Mouse (Mus musculus) MEL (cell line): Measurements from ENCODE around the gene Xrcc1. TPM values are rescaled to one million over a fixed set of nuclear protein-coding genes. Genes with fewer than 3 reads are reported as not detected.
A peak's percentile ranks its signal among the peaks of the same experiment; 100 is the strongest.

Experiments used
- DNase-seq: peaks from one replicate; pipeline ENCODE4 v3.0.0; 2011; ENCODE audit warnings: low read depth, low spot score
- H3K27ac ChIP-seq: 2 replicates; pipeline ENCODE4 v1.5.1; 2012; ENCODE audit warnings: low read depth, mild to moderate bottlenecking, control low read depth, low read length, moderate library complexity; ENCODE audit not compliant: control insufficient read depth
- H3K27me3 ChIP-seq, 2 experiments: fragments of 150-350 bp in 1 of 2; sonication (generic) in 1 of 2; 2 replicates each; pipeline ENCODE4 v1.6.1; 2012; ENCODE audit warnings: low read length in 2 of 2, mild to moderate bottlenecking in 2 of 2, improper control_type of control experiment in 1 of 2, moderate library complexity in 1 of 2; ENCODE audit not compliant: insufficient read depth in 2 of 2, control insufficient read depth in 1 of 2
- H3K36me3 ChIP-seq, 2 experiments: 2 replicates each; pipeline ENCODE4 v1.6.1; 2012 to 2014; ENCODE audit warnings: low read length in 2 of 2, improper control_type of control experiment in 1 of 2, inconsistent platforms in 1 of 2, mild to moderate bottlenecking in 1 of 2; ENCODE audit not compliant: insufficient read depth in 2 of 2, control insufficient read depth in 1 of 2
- H3K4me1 ChIP-seq, 2 experiments: fragments of 150-350 bp in 1 of 2; sonication (generic) in 1 of 2; 2 replicates each; pipeline ENCODE4 v1.6.1; 2012; ENCODE audit warnings: low read length in 2 of 2, improper control_type of control experiment in 1 of 2, mild to moderate bottlenecking in 1 of 2; ENCODE audit not compliant: insufficient read depth in 2 of 2, control insufficient read depth in 1 of 2
- H3K4me3 ChIP-seq, 2 experiments: fragments of 150-350 bp in 1 of 2; sonication (generic) in 1 of 2; 2 replicates each; pipeline ENCODE4 v1.5.1; 2012; ENCODE audit warnings: low read depth in 2 of 2, low read length in 2 of 2, mild to moderate bottlenecking in 2 of 2, moderate library complexity in 2 of 2, control low read depth in 1 of 2, improper control_type of control experiment in 1 of 2; ENCODE audit not compliant: control insufficient read depth in 1 of 2, insufficient read depth in 1 of 2
- H3K79me2 ChIP-seq: 2 replicates; pipeline ENCODE4 v1.6.1; 2012; ENCODE audit warnings: mild to moderate bottlenecking, low read length, moderate library complexity; ENCODE audit not compliant: control insufficient read depth, poor library complexity, insufficient read depth
- H3K9ac ChIP-seq: 2 replicates; pipeline ENCODE4 v1.6.1; 2012; ENCODE audit warnings: low read depth, mild to moderate bottlenecking, control low read depth, low read length, moderate library complexity; ENCODE audit not compliant: control insufficient read depth, poor library complexity, severe bottlenecking
- H3K9me3 ChIP-seq: fragments of 150-350 bp; sonication (generic); replicated peaks from 2 replicates; pipeline ENCODE4 v1.6.1; 2012; ENCODE audit warnings: mild to moderate bottlenecking, low read length, improper control_type of control experiment, moderate library complexity; ENCODE audit not compliant: insufficient read depth
- CTCF ChIP-seq, 3 experiments: IDR thresholded peaks in 2 of 3; conservative IDR thresholded peaks in 1 of 3; 2 replicates each; pipeline ENCODE4 v1.5.1; 2011 to 2012; ENCODE audit warnings: low read length in 3 of 3, low read depth in 2 of 3, mild to moderate bottlenecking in 2 of 3, improper control_type of control experiment in 1 of 3, inconsistent platforms in 1 of 3, mixed read lengths in 1 of 3, moderate library complexity in 1 of 3; ENCODE audit not compliant: control insufficient read depth in 1 of 3, insufficient read depth in 1 of 3, poor library complexity in 1 of 3, severe bottlenecking in 1 of 3
- ELF1 ChIP-seq: IDR thresholded peaks from 2 replicates; pipeline ENCODE4 v1.6.1; 2014; ENCODE audit warnings: low read depth, mild to moderate bottlenecking, inconsistent platforms, low read length, improper control_type of control experiment, moderate library complexity
- EP300 ChIP-seq, 2 experiments: IDR thresholded peaks; 2 replicates each; pipeline ENCODE4 v1.6.1; 2011; ENCODE audit warnings: improper control_type of control experiment in 2 of 2, low read length in 2 of 2, low read depth in 1 of 2, mild to moderate bottlenecking in 1 of 2
- ETS1 ChIP-seq: IDR thresholded peaks from 2 replicates; pipeline ENCODE4 v1.6.1; 2012; ENCODE audit warnings: low read depth, mild to moderate bottlenecking, inconsistent platforms, low read length, improper control_type of control experiment, moderate library complexity
- GATA1 ChIP-seq: IDR thresholded peaks from 2 replicates; pipeline ENCODE4 v1.6.1; 2011; ENCODE audit warnings: low read depth, low read length, improper control_type of control experiment
- HCFC1 ChIP-seq: IDR thresholded peaks from 2 replicates; pipeline ENCODE4 v1.6.1; 2012; ENCODE audit warnings: low read depth, mild to moderate bottlenecking, inconsistent platforms, low read length, improper control_type of control experiment, moderate library complexity
- KAT2A ChIP-seq: conservative IDR thresholded peaks from 2 replicates; pipeline ENCODE4 v1.6.1; 2012; ENCODE audit warnings: low read depth, low read length, improper control_type of control experiment, inconsistent platforms
- MAFK ChIP-seq: IDR thresholded peaks from 2 replicates; pipeline ENCODE4 v1.6.1; 2011; ENCODE audit warnings: low read depth, mild to moderate bottlenecking, low read length, improper control_type of control experiment, borderline replicate concordance
- MAX ChIP-seq: IDR thresholded peaks from 2 replicates; pipeline ENCODE4 v1.6.1; 2011; ENCODE audit warnings: low read length, improper control_type of control experiment
- MAZ ChIP-seq: IDR thresholded peaks from 2 replicates; pipeline ENCODE4 v1.6.1; 2012; ENCODE audit warnings: low read depth, mild to moderate bottlenecking, inconsistent platforms, low read length, improper control_type of control experiment
- MYB ChIP-seq: IDR thresholded peaks from 2 replicates; pipeline ENCODE4 v1.6.1; 2011; ENCODE audit warnings: mild to moderate bottlenecking, low read depth, low read length, improper control_type of control experiment
- NELFE ChIP-seq: IDR thresholded peaks from 2 replicates; pipeline ENCODE4 v1.6.1; 2011; ENCODE audit warnings: low read depth, low read length, improper control_type of control experiment
- NRF1 ChIP-seq: IDR thresholded peaks from 2 replicates; pipeline ENCODE4 v1.6.1; 2014; ENCODE audit warnings: low read depth, mild to moderate bottlenecking, inconsistent platforms, low read length, improper control_type of control experiment, moderate library complexity; ENCODE audit not compliant: poor library complexity, insufficient read depth, severe bottlenecking
- POLR2A ChIP-seq, 2 experiments: IDR thresholded peaks; 2 replicates each; pipeline ENCODE4 v1.6.1; 2011 to 2012; ENCODE audit warnings: low read length in 2 of 2, mild to moderate bottlenecking in 2 of 2, control low read depth in 1 of 2, improper control_type of control experiment in 1 of 2, low read depth in 1 of 2, moderate library complexity in 1 of 2; ENCODE audit not compliant: control insufficient read depth in 1 of 2, insufficient read depth in 1 of 2, poor library complexity in 1 of 2
- SIN3A ChIP-seq: IDR thresholded peaks from 2 replicates; pipeline ENCODE4 v1.6.1; 2012; ENCODE audit warnings: low read length, improper control_type of control experiment, inconsistent platforms
- TBP ChIP-seq: IDR thresholded peaks from 2 replicates; pipeline ENCODE4 v1.8.0; 2011; ENCODE audit warnings: low read depth, low read length, improper control_type of control experiment
- TCF12 ChIP-seq: IDR thresholded peaks from 2 replicates; pipeline ENCODE4 v1.6.1; 2014; ENCODE audit warnings: low read depth, mild to moderate bottlenecking, inconsistent platforms, low read length, improper control_type of control experiment, moderate library complexity
- UBTF ChIP-seq: IDR thresholded peaks from 2 replicates; pipeline ENCODE4 v1.6.1; 2012; ENCODE audit warnings: low read depth, mild to moderate bottlenecking, inconsistent platforms, low read length, improper control_type of control experiment, moderate library complexity, borderline replicate concordance; ENCODE audit not compliant: insufficient read depth
- USF1 ChIP-seq: IDR thresholded peaks from 2 replicates; pipeline ENCODE4 v1.6.1; 2014; ENCODE audit warnings: low read depth, mild to moderate bottlenecking, inconsistent platforms, low read length, improper control_type of control experiment, moderate library complexity
- USF2 ChIP-seq, 2 experiments: IDR thresholded peaks; 2 replicates each; pipeline ENCODE4 v1.6.1; 2011 to 2012; ENCODE audit warnings: improper control_type of control experiment in 2 of 2, low read length in 2 of 2, borderline replicate concordance in 1 of 2, inconsistent platforms in 1 of 2, low read depth in 1 of 2, mild to moderate bottlenecking in 1 of 2; ENCODE audit not compliant: insufficient read depth in 1 of 2
- ZC3H11A ChIP-seq: IDR thresholded peaks from 2 replicates; pipeline ENCODE4 v1.6.1; 2012; ENCODE audit warnings: low read depth, mild to moderate bottlenecking, inconsistent platforms, low read length, improper control_type of control experiment
- ZKSCAN1 ChIP-seq: IDR thresholded peaks from 2 replicates; pipeline ENCODE4 v1.6.1; 2012; ENCODE audit warnings: low read depth, mild to moderate bottlenecking, inconsistent platforms, low read length, improper control_type of control experiment, moderate library complexity
- ZMIZ1 ChIP-seq: IDR thresholded peaks from 2 replicates; pipeline ENCODE4 v1.6.1; 2012; ENCODE audit warnings: low read depth, mild to moderate bottlenecking, inconsistent platforms, low read length, improper control_type of control experiment, moderate library complexity
- ZNF384 ChIP-seq: IDR thresholded peaks from 2 replicates; pipeline ENCODE4 v1.6.1; 2012; ENCODE audit warnings: low read depth, mild to moderate bottlenecking, inconsistent platforms, low read length, improper control_type of control experiment
- polyA plus RNA-seq, 2 experiments: library from polyadenylated mRNA; stranded (reverse) in 1 of 2; unstranded in 1 of 2; fragments of >175 nt in 1 of 2; fragments of >200 nt in 1 of 2; gene quantifications; 2 replicates each; pipeline versions ENCODE4 v1.2.1 to v1.2.4; 2012; ENCODE audit warnings: low replicate concordance in 2 of 2, low read depth in 1 of 2; ENCODE audit not compliant: insufficient read length in 2 of 2, insufficient read depth in 1 of 2, missing spikeins in 1 of 2
- total RNA-seq: library from RNA; depleted of rRNA; stranded (reverse); fragments of 300-350 nt; gene quantifications from 2 replicates; pipeline ENCODE4 v1.2.3, GENCODE M21; 2012

Xrcc1 gene
- total and polyA plus RNA-seq, 3 experiments = 97.4 to 574 (median 101) TPM

- peaks cover 0 to 13% of the 10 kb centered on the region in 2 experiments; a peak in 2 of 4 replicates for H3K4me1 ChIP-seq
- H3K9me3 ChIP-seq = no peaks in the 10 kb centered on the region
- H3K36me3 ChIP-seq = peaks cover 0 to 10% of the 10 kb centered on the region in 2 experiments; a peak in 2 of 4 replicates
- H3K4me3 ChIP-seq = peak overlapping the region; percentile 79 to 99
- H3K9ac ChIP-seq = peak overlapping the region; percentile 77
- TF ChIP-seq ZC3H11A (no peak), ZNF384 (no peak), SIN3A (peak; percentile 17), ZKSCAN1 (no peak), MAZ (no peak), USF2 (IDR thresholded peaks at IDR 0.05; ENCODE audit: borderline replicate concordance in 1 of 2, insufficient read depth in 1 of 2, low read depth in 1 of 2, low read length in 2 of 2) (no peak), EP300 (IDR thresholded peaks at IDR 0.05; ENCODE audit: low read depth in 1 of 2, low read length in 2 of 2) (no peak), NRF1 (peak; percentile 45; the same call in 1 of the 2 replicates), HCFC1 (peak; percentile 58; the same call in 1 of the 2 replicates), MYB (no peak), GATA1 (no peak), MAFK (no peak), ZMIZ1 (no peak), CTCF (IDR thresholded peaks at IDR 0.05 in 2 of 3, conservative IDR thresholded peaks at IDR 0.05 in 1 of 3; ENCODE audit: control insufficient read depth in 1 of 3, insufficient read depth in 1 of 3, low read depth in 2 of 3, low read length in 3 of 3, poor library complexity in 1 of 3, severe bottlenecking in 1 of 3) (no peak), USF1 (no peak), TCF12 (peak; percentile 44; the same call in 1 of the 2 replicates), MAX (no peak), UBTF (no peak), KAT2A (no peak), ELF1 (0 out of 2 replicates have a peak, but pooled peaks have one; percentile 20), NELFE (peak; percentile 56), TBP (0 out of 2 replicates have a peak, but pooled peaks have one; percentile 49), ETS1 (no peak), POLR2A (IDR thresholded peaks at IDR 0.05; ENCODE audit: control insufficient read depth in 1 of 2, insufficient read depth in 1 of 2, low read depth in 1 of 2, low read length in 2 of 2, poor library complexity in 1 of 2) (peak; percentile 34 to 77; a peak in 1 of 4 replicates)
- H3K79me2 ChIP-seq = peaks cover 1% of the 10 kb centered on the region; the same call in 1 of the 2 replicates
- peak; percentile 95 for DNase-seq
- no peaks in the 10 kb centered on the region for H3K27me3 ChIP-seq
- peak overlapping the region; percentile 32 for H3K27ac ChIP-seq
These were observed 64.9 kb downstream of the Xrcc1 start for GRCm38 (mm10) chr7:24610879-24611494.
